Mouse (Mus musculus): Measurements from ENCODE around the gene Rai1. TPM values are rescaled to one million over a fixed set of nuclear protein-coding genes. Genes with fewer than 3 reads are reported as not detected.

The Rai1 gene
- polyA plus RNA-seq, 2 experiments from 2014 or later: 8.4 to 8.9 TPM

- no peak for ATAC-seq
These were observed 59.6 kb downstream of the Rai1 start for GRCm38 (mm10) chr11:60164450-60164849.

GRCm38 (mm10) chr11:60165076-60165475, 60.3 kb downstream of the Rai1 start:
- no peak for ATAC-seq

- ATAC-seq: no peak
These were observed 64.0 kb downstream of the Rai1 start for GRCm38 (mm10) chr11:60168780-60169179.

GRCm38 (mm10) chr11:60172074-60172473, 67.3 kb downstream of the Rai1 start:
- ATAC-seq: no peak

GRCm38 (mm10) chr11:60173606-60174184, 68.9 kb downstream of the Rai1 start:
- ATAC-seq: no peak

- ATAC-seq: peak; percentile 60
These were observed 70.8 kb downstream of the Rai1 start for GRCm38 (mm10) chr11:60175371-60176181.

GRCm38 (mm10) chr11:60176182-60176974, 71.6 kb downstream of the Rai1 start:
- ATAC-seq: peak; percentile 44

GRCm38 (mm10) chr11:60176975-60177657, 72.3 kb downstream of the Rai1 start:
- ATAC-seq: no peak

GRCm38 (mm10) chr11:60178005-60178404, 73.2 kb downstream of the Rai1 start:
- ATAC-seq: no peak

- no peak for ATAC-seq
These were observed 73.7 kb downstream of the Rai1 start for GRCm38 (mm10) chr11:60178506-60178905.

GRCm38 (mm10) chr11:60182116-60182670, 77.4 kb downstream of the Rai1 start:
- no peak for ATAC-seq

GRCm38 (mm10) chr11:60182741-60183140, 77.9 kb downstream of the Rai1 start:
- no peak for ATAC-seq

- no peak for ATAC-seq
These were observed 79.8 kb downstream of the Rai1 start for GRCm38 (mm10) chr11:60184346-60185325.

- ATAC-seq: no peak
These were observed 80.8 kb downstream of the Rai1 start for GRCm38 (mm10) chr11:60185396-60186231.

GRCm38 (mm10) chr11:60187070-60187469, 82.3 kb downstream of the Rai1 start:
- no peak for ATAC-seq

- no peak for ATAC-seq
These were observed 83.6 kb downstream of the Rai1 start for GRCm38 (mm10) chr11:60188275-60188853.

- ATAC-seq: no peak
These were observed 84.8 kb downstream of the Rai1 start for GRCm38 (mm10) chr11:60189501-60190040.

GRCm38 (mm10) chr11:60190055-60190641, 85.3 kb downstream of the Rai1 start:
- ATAC-seq: no peak

- no peak for ATAC-seq
These were observed 87.7 kb downstream of the Rai1 start for GRCm38 (mm10) chr11:60192534-60192933.
